Mouse (Mus musculus): ENCODE measurements around the gene Gnrhr. TPM values are rescaled to one million over a fixed set of nuclear protein-coding genes. Genes with fewer than 3 reads are reported as not detected.

Gene Gnrhr
- polyA plus RNA-seq, 1 experiment from 2014 or later, result not detected

GRCm38 (mm10) chr5:86173778-86174177, 23.9 kb downstream of the Gnrhr start:
- WGBS, result 51% methylated on average over 2 of the region's 2 CpGs
- DNase-seq (ENCODE audit: low spot score) (no peak), ATAC-seq (replicated peaks; ENCODE audit: low FRiP score) (no peak)
- no peak overlapping the region for H3K27ac ChIP-seq (ENCODE audit: low read depth, low read length)
- no peak overlapping the region for H3K9ac ChIP-seq (ENCODE audit: low read length)
- no peaks in the 10 kb centered on the region for H3K36me3 ChIP-seq (ENCODE audit: control insufficient read depth, insufficient read depth, low read length)
- no peaks in the 10 kb centered on the region for H3K27me3 ChIP-seq (ENCODE audit: control insufficient read depth, insufficient read depth, low read length)
- no peak overlapping the region for H3K4me3 ChIP-seq (ENCODE audit: low read depth, low read length)
- H3K9me3 ChIP-seq (ENCODE audit: control insufficient read depth, low read length), result no peaks in the 10 kb centered on the region
- no peaks in the 10 kb centered on the region for H3K4me1 ChIP-seq (replicated peaks; ENCODE audit: control insufficient read depth, insufficient read depth, low read length)
- no peak overlapping the region for H3K4me2 ChIP-seq (ENCODE audit: low read depth, low read length, severe bottlenecking)

- no peaks in the 10 kb centered on the region for H3K9me3 ChIP-seq (ENCODE audit: control insufficient read depth, low read length)
- peak within 1 kb of the TSS; percentile 84 for H3K9ac ChIP-seq (ENCODE audit: low read length)
- no peaks in the 10 kb centered on the region for H3K36me3 ChIP-seq (ENCODE audit: control insufficient read depth, insufficient read depth, low read length)
- peak within 1 kb of the TSS; percentile 85 for H3K27ac ChIP-seq (ENCODE audit: low read depth, low read length)
- no peaks in the 10 kb centered on the region for H3K4me1 ChIP-seq (replicated peaks; ENCODE audit: control insufficient read depth, insufficient read depth, low read length)
- H3K4me3 ChIP-seq (ENCODE audit: low read depth, low read length), result peak within 1 kb of the TSS; percentile 76
- DNase-seq (ENCODE audit: low spot score) (peak; percentile 100), ATAC-seq (replicated peaks; ENCODE audit: low FRiP score) (peak; percentile 99)
- peak within 1 kb of the TSS; percentile 61 for H3K4me2 ChIP-seq (ENCODE audit: low read depth, low read length, severe bottlenecking)
- H3K27me3 ChIP-seq (ENCODE audit: control insufficient read depth, insufficient read depth, low read length), result no peaks in the 10 kb centered on the region
- under 1% methylated on average over 62 of the region's 67 CpGs for WGBS
Measured at GRCm38 (mm10) chr5:86172449-86173161, 25.1 kb downstream of the Gnrhr start, which contains the start of gene Uba6. Gene Uba6 (minus strand): TSS chr5:86172803.

DNA sequence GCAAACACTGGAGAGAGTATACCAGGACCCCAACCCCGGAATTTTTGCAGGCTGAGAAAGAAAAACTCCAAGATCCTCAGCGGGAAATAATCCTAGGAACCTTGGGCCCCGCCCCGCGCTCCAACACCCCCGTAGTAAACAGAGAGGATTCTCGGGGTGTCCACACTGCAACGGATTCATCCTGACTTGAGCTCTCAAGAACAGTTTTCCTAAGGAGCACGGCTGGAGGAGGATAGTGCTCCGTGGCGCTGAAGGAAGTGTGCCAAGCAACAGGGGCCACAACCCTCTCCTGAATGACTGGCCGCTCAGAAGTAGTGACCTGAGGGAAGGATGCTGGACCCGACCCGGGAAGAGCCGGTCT, 25.6 kb downstream of the Gnrhr start:
- ATAC-seq (replicated peaks; ENCODE audit: low FRiP score) (0 out of 2 replicates have a peak, but pooled peaks have one; percentile 0), DNase-seq (ENCODE audit: low spot score) (no peak)
- Histone ChIP-seq H3K9me3 (ENCODE audit: control insufficient read depth, low read length) (no peaks in the 10 kb centered on the region), H3K27ac (ENCODE audit: low read depth, low read length) (peak overlapping the region; percentile 85), H3K27me3 (ENCODE audit: control insufficient read depth, insufficient read depth, low read length) (no peaks in the 10 kb centered on the region), H3K9ac (ENCODE audit: low read length) (peak overlapping the region; percentile 84), H3K4me2 (ENCODE audit: low read depth, low read length, severe bottlenecking) (peak overlapping the region; percentile 61), H3K4me3 (ENCODE audit: low read depth, low read length) (peak overlapping the region; percentile 76), H3K36me3 (ENCODE audit: control insufficient read depth, insufficient read depth, low read length) (no peaks in the 10 kb centered on the region), H3K4me1 (replicated peaks; ENCODE audit: control insufficient read depth, insufficient read depth, low read length) (no peaks in the 10 kb centered on the region)
- 2% methylated on average over 15 of the region's 15 CpGs for WGBS

Other genes with a start within 250 kb of the Gnrhr start
- 45.5 and 48.7 TPM in 2 replicates for gene Cenpc1, start 132.3 kb downstream of the Gnrhr start, polyA plus RNA-seq (2014; fragmentation: Nextera tagmentation; extraction: Ambion mirVana)
- 0.20 TPM in 2 replicates for gene Stap1, start 126.2 kb downstream of the Gnrhr start, polyA plus RNA-seq (2014; fragmentation: Nextera tagmentation; extraction: Ambion mirVana)
- gene Uba6, start 25.1 kb downstream of the Gnrhr start, polyA plus RNA-seq (2014; fragmentation: Nextera tagmentation; extraction: Ambion mirVana), result 22.6 and 24.5 TPM in 2 replicates
- gene Tmprss11c, start 91.4 kb upstream of the Gnrhr start, polyA plus RNA-seq (2014; fragmentation: Nextera tagmentation; extraction: Ambion mirVana), result not detected in 2 replicates
- not detected in 2 replicates for gene Tmprss11d, start 175.5 kb upstream of the Gnrhr start, polyA plus RNA-seq (2014; fragmentation: Nextera tagmentation; extraction: Ambion mirVana)